Comparison of ENCODE assay signal across 31 mouse cellular contexts in the genomic region with DNA sequence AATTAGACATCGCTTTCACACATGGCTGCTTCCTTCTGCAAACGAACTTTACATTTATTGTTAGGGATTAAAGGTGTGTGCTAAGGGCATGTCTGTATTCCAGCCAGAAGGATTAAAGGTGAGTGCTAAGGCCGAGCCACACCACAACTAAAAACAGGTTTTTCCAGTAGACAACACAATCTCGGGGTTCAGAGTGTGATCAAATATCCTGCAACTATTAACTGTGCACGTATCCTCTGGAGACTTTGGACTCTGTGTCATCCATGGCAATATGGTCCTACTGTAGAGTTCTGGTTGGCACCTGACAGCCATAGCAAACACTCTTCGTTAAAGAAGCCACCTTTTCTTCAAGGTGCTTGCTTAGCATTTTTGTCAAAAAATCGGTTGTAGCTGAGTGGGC. TPM values are rescaled to one million over a fixed set of nuclear protein-coding genes. Genes with fewer than 3 reads are reported as not detected.
"Had no signal": no experiment of that assay in that cellular context is flagged by ENCODE, and none has a peak within 500 bp of the region (broad histone marks: within the 10 kb centered on the region; RNA-seq: fewer than 3 reads in every experiment).

No protein-coding gene starts in this region.

- H3K27me3 ChIP-seq: heart, embryonic 13.5 days; heart, embryonic 15.5 days; hindbrain, embryonic 13.5 days; hindbrain, embryonic 15.5 days; limb, embryonic 13.5 days; limb, embryonic 15.5 days had no signal

- H3K36me3 ChIP-seq: heart, embryonic 13.5 days; heart, embryonic 15.5 days; hindbrain, embryonic 13.5 days; hindbrain, embryonic 15.5 days; limb, embryonic 13.5 days; limb, embryonic 15.5 days; liver, embryonic 12.5 days had no signal

- H3K4me3 ChIP-seq: gastrocnemius, adult 2 months; heart, adult 2 months; heart, embryonic 13.5 days; heart, embryonic 15.5 days; hindbrain, embryonic 13.5 days; hindbrain, embryonic 15.5 days; limb, embryonic 13.5 days; limb, embryonic 15.5 days; liver, embryonic 12.5 days had no signal

- H3K4me2 ChIP-seq: heart, embryonic 11.5 days; heart, embryonic 13.5 days; heart, embryonic 15.5 days; hindbrain, embryonic 13.5 days; hindbrain, embryonic 15.5 days; limb, embryonic 13.5 days; limb, embryonic 15.5 days; liver, embryonic 12.5 days had no signal

- DNase-seq: forebrain, postnatal 0 days; gastrocnemius, adult 2 months; gastrocnemius, postnatal 10 days; gastrocnemius, postnatal 36 days; heart, adult 11 months; heart, adult 2 months; heart, postnatal 14 days; heart, postnatal 36 days; kidney, adult 18-20 months; kidney, adult 8-10 months; kidney, postnatal 10 days; kidney, postnatal 4 days; left cerebral cortex, postnatal 4 days had no signal

- H3K9ac ChIP-seq: forebrain, postnatal 0 days; heart, embryonic 13.5 days; heart, embryonic 15.5 days; hindbrain, embryonic 13.5 days; hindbrain, embryonic 15.5 days; limb, embryonic 13.5 days; limb, embryonic 15.5 days; liver, embryonic 12.5 days; liver, embryonic 14.5 days had no signal

- ATAC-seq: forebrain, postnatal 0 days; hindbrain, postnatal 0 days; liver, embryonic 12.5 days had no signal

- H3K9me3 ChIP-seq: heart, embryonic 13.5 days; heart, embryonic 15.5 days; hindbrain, embryonic 13.5 days; hindbrain, embryonic 15.5 days; limb, embryonic 13.5 days; limb, embryonic 15.5 days; liver, embryonic 12.5 days had no signal

- H3K4me1 ChIP-seq: heart, embryonic 15.5 days; hindbrain, embryonic 13.5 days; hindbrain, embryonic 15.5 days; limb, embryonic 13.5 days; limb, embryonic 15.5 days; liver, embryonic 12.5 days had no signal

- H3K27ac ChIP-seq: gastrocnemius, adult 2 months; heart, adult 2 months; heart, embryonic 13.5 days; heart, embryonic 15.5 days; hindbrain, embryonic 13.5 days; hindbrain, embryonic 15.5 days; hindbrain, postnatal 0 days; limb, embryonic 13.5 days; limb, embryonic 15.5 days; liver, embryonic 12.5 days; liver, embryonic 14.5 days had no signal

RNA-seq across cellular contexts. Expression of a gene that starts 6.8 kb away (rescaled TPM):
- polyA plus RNA-seq: forebrain, postnatal 0 days; hindbrain, embryonic 11.5 days; hindbrain, postnatal 0 days; limb, embryonic 11.5 days; limb, embryonic 13.5 days; liver, adult 2 months; liver, embryonic 12.5 days; liver, embryonic 14.5 days had no signal

RNA-seq across cellular contexts. Expression of a gene that starts 35.3 kb away (rescaled TPM):
- polyA plus RNA-seq: forebrain, postnatal 0 days; gonadal fat pad, adult 2 months; heart, embryonic 11.5 days; heart, embryonic 13.5 days; heart, embryonic 15.5 days; heart, postnatal 0 days; hindbrain, embryonic 11.5 days; hindbrain, embryonic 13.5 days; hindbrain, embryonic 15.5 days; hindbrain, postnatal 0 days; intestine, embryonic 14.5 days; kidney, embryonic 14.5 days; kidney, embryonic 16.5 days; limb, embryonic 11.5 days; limb, embryonic 13.5 days; limb, embryonic 15.5 days; liver, adult 2 months; liver, embryonic 12.5 days had no signal
